Mouse (Mus musculus): ENCODE data around the gene Enho. TPM values are rescaled to one million over a fixed set of nuclear protein-coding genes. Genes with fewer than 3 reads are reported as not detected.

Gene Enho
- polyA plus RNA-seq, 1 experiment, result 0.39 TPM

GRCm38 (mm10) chr4:41612166-41612565 lies 28.0 kb downstream of the Enho start:
- H3K27me3 ChIP-seq (replicated peaks), result peaks cover 25% of the 10 kb centered on the region

GRCm38 (mm10) chr4:41610594-41610980 lies 29.5 kb downstream of the Enho start:
- H3K9me3 ChIP-seq, result no peaks in the 10 kb centered on the region
- H3K36me3 ChIP-seq (replicated peaks; ENCODE audit: low read length), result no peaks in the 10 kb centered on the region
- peaks cover 4% of the 10 kb centered on the region; the same call in 1 of the 2 replicates for H3K4me1 ChIP-seq
- TF ChIP-seq FLI1 (IDR thresholded peaks at IDR 0.05; ENCODE audit: low read length) (no peak), GATA1 (IDR thresholded peaks at IDR 0.05; ENCODE audit: borderline replicate concordance, low read length) (no peak)
- no peak overlapping the region for H3K4me3 ChIP-seq (replicated peaks)
- H3K27me3 ChIP-seq (replicated peaks), result peaks cover 22% of the 10 kb centered on the region

More at GRCm38 (mm10) chr4:41612166-41612565, 28.0 kb downstream of the Enho start:
- TF ChIP-seq GATA1 (IDR thresholded peaks at IDR 0.05; ENCODE audit: borderline replicate concordance, low read length) (no peak), FLI1 (IDR thresholded peaks at IDR 0.05; ENCODE audit: low read length) (no peak)
- Histone ChIP-seq H3K4me3 (replicated peaks) (no peak overlapping the region), H3K9me3 (0 out of 2 replicates have a peak, but pooled peaks cover 2% of the 10 kb centered on the region), H3K4me1 (peaks cover 4% of the 10 kb centered on the region; the same call in 1 of the 2 replicates), H3K36me3 (replicated peaks; ENCODE audit: low read length) (no peaks in the 10 kb centered on the region)

GRCm38 (mm10) chr4:41609681-41610593 lies 30.2 kb downstream of the Enho start:
- Histone ChIP-seq H3K9me3 (no peaks in the 10 kb centered on the region), H3K36me3 (replicated peaks; ENCODE audit: low read length) (no peaks in the 10 kb centered on the region), H3K4me1 (peaks cover 4% of the 10 kb centered on the region; the same call in 1 of the 2 replicates), H3K27me3 (replicated peaks) (peaks cover 16% of the 10 kb centered on the region), H3K4me3 (replicated peaks) (no peak overlapping the region)
- TF ChIP-seq FLI1 (IDR thresholded peaks at IDR 0.05; ENCODE audit: low read length) (no peak), GATA1 (IDR thresholded peaks at IDR 0.05; ENCODE audit: borderline replicate concordance, low read length) (no peak)

- TF ChIP-seq FLI1 (IDR thresholded peaks at IDR 0.05; ENCODE audit: low read length) (no peak), GATA1 (IDR thresholded peaks at IDR 0.05; ENCODE audit: borderline replicate concordance, low read length) (no peak)
- no peak overlapping the region for H3K4me3 ChIP-seq (replicated peaks)
- H3K9me3 ChIP-seq, result no peaks in the 10 kb centered on the region
- no peaks in the 10 kb centered on the region for H3K36me3 ChIP-seq (replicated peaks; ENCODE audit: low read length)
- H3K4me1 ChIP-seq, result no peaks in the 10 kb centered on the region
- H3K27me3 ChIP-seq (replicated peaks), result peaks cover 20% of the 10 kb centered on the region
Measured at GRCm38 (mm10) chr4:41606784-41607183, 33.3 kb downstream of the Enho start.

- Histone ChIP-seq H3K4me3 (replicated peaks) (no peak overlapping the region), H3K27me3 (replicated peaks) (peaks cover 19% of the 10 kb centered on the region), H3K4me1 (no peaks in the 10 kb centered on the region), H3K36me3 (replicated peaks; ENCODE audit: low read length) (no peaks in the 10 kb centered on the region), H3K9me3 (no peaks in the 10 kb centered on the region)
- TF ChIP-seq GATA1 (IDR thresholded peaks at IDR 0.05; ENCODE audit: borderline replicate concordance, low read length), result no peak
- no peak for TF ChIP-seq FLI1 (IDR thresholded peaks at IDR 0.05; ENCODE audit: low read length)
Measured at GRCm38 (mm10) chr4:41604476-41605396, 35.4 kb downstream of the Enho start.

GRCm38 (mm10) chr4:41602818-41603217 lies 37.3 kb downstream of the Enho start:
- H3K9me3 ChIP-seq, result no peaks in the 10 kb centered on the region
- peaks cover 17% of the 10 kb centered on the region for H3K27me3 ChIP-seq (replicated peaks)
- H3K4me1 ChIP-seq, result no peaks in the 10 kb centered on the region
- TF ChIP-seq GATA1 (IDR thresholded peaks at IDR 0.05; ENCODE audit: borderline replicate concordance, low read length) (no peak), FLI1 (IDR thresholded peaks at IDR 0.05; ENCODE audit: low read length) (no peak)
- no peak overlapping the region for H3K4me3 ChIP-seq (replicated peaks)
- no peaks in the 10 kb centered on the region for H3K36me3 ChIP-seq (replicated peaks; ENCODE audit: low read length)

Other genes starting within 250 kb of the Enho start
- gene Kif24, start 175.4 kb downstream of the Enho start, polyA plus RNA-seq (2012; ENCODE audit: insufficient read depth, low replicate concordance), result 1.2 and 1.9 TPM in 2 replicates
- gene Nudt2, start 175.2 kb downstream of the Enho start, polyA plus RNA-seq (2012; ENCODE audit: insufficient read depth, low replicate concordance), result 3.0 and 13.7 TPM in 2 replicates
- gene AI464131, start 137.2 kb downstream of the Enho start, polyA plus RNA-seq (2012; ENCODE audit: insufficient read depth, low replicate concordance), result 0.07 TPM in 1 of 2 replicates, not detected in the other
- 0.29 TPM in 1 of 2 replicates, not detected in the other for gene 1110017D15Rik, start 123.0 kb downstream of the Enho start, polyA plus RNA-seq (2012; ENCODE audit: insufficient read depth, low replicate concordance)
- 13.5 and 35.8 TPM in 2 replicates for gene Fam219a, start 70.8 kb downstream of the Enho start, polyA plus RNA-seq (2012; ENCODE audit: insufficient read depth, low replicate concordance)
- not detected in 2 replicates for gene Dnaic1, start 70.5 kb downstream of the Enho start, polyA plus RNA-seq (2012; ENCODE audit: insufficient read depth, low replicate concordance)
- gene Cntfr, start 56.8 kb upstream of the Enho start, polyA plus RNA-seq (2012; ENCODE audit: insufficient read depth, low replicate concordance), result 3.6 and 10.6 TPM in 2 replicates
- 2.2 and 3.9 TPM in 2 replicates for gene Il11ra1, start 59.7 kb upstream of the Enho start, polyA plus RNA-seq (2012; ENCODE audit: insufficient read depth, low replicate concordance)
- 51.7 and 76.8 TPM in 2 replicates for gene Rpp25l, start 73.2 kb upstream of the Enho start, polyA plus RNA-seq (2012; ENCODE audit: insufficient read depth, low replicate concordance)
- gene Dctn3, start 82.8 kb upstream of the Enho start, polyA plus RNA-seq (2012; ENCODE audit: insufficient read depth, low replicate concordance), result 22.2 and 369 TPM in 2 replicates
- gene Arid3c, start 90.8 kb upstream of the Enho start, polyA plus RNA-seq (2012; ENCODE audit: insufficient read depth, low replicate concordance), result not detected in 2 replicates
- gene Galt, start 114.9 kb upstream of the Enho start, polyA plus RNA-seq (2012; ENCODE audit: insufficient read depth, low replicate concordance), result 29.5 and 30.0 TPM in 2 replicates
- 26.0 and 34.9 TPM in 2 replicates for gene Sigmar1, start 115.8 kb upstream of the Enho start, polyA plus RNA-seq (2012; ENCODE audit: insufficient read depth, low replicate concordance)
- gene Ccl27a, start 133.9 kb upstream of the Enho start, polyA plus RNA-seq (2012; ENCODE audit: insufficient read depth, low replicate concordance), result 1.1 TPM in 1 of 2 replicates, not detected in the other

All from megakaryocyte, embryonic 14.5 days (primary cell).